Mouse (Mus musculus): Measurements from ENCODE around the gene Colca2.

DNA sequence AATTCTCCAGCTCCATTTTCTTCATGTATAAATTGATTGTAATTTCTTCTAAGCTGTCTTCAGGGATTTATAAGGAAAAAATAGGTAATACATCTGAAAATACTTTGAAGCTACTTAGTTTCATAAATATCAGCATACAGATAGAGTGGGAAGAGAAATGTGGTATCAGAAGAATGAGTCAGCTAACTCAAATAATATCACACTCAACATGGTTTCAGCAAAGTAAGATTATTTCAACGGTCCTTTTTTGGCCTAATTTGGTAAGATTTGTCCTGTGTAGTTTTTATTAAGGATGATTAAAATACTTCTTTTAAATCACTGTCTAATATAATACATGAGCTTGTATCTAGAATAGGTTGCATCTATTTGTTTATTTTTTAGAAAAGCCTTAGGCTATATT, 41.7 kb upstream of the Colca2 start:
- TF ChIP-seq EP300 (IDR thresholded peaks at IDR 0.05; ENCODE audit: low read depth) (no peak), CTCF (IDR thresholded peaks at IDR 0.05; ENCODE audit: low read depth) (no peak)

Data from heart, postnatal 0 days (tissue).